Mouse (Mus musculus) erythroblast, embryonic 14.5 days (primary cell): ENCODE results near the gene Trim17.
A peak's percentile ranks its signal among the peaks of the same experiment; 100 is the strongest.

ENCODE experiments used
- GATA1 ChIP-seq: IDR thresholded peaks from 2 replicates; pipeline ENCODE4 v1.6.1; 2012; ENCODE audit warnings: low read length, inconsistent platforms, mixed read lengths
- TAL1 ChIP-seq: IDR thresholded peaks from 3 replicates; pipeline ENCODE4 v1.6.1; 2012; ENCODE audit warnings: low read length, inconsistent platforms, mixed read lengths

- peak; percentile 70 for TF ChIP-seq GATA1
- TF ChIP-seq TAL1, result peak; percentile 75
Measured at GRCm38 (mm10) chr11:58917745-58918366, 36.6 kb upstream of the Trim17 start, which contains the start of gene Btnl10.
